Mouse (Mus musculus): Measurements from ENCODE around the gene Tapt1. TPM values are rescaled to one million over a fixed set of nuclear protein-coding genes. Genes with fewer than 3 reads are reported as not detected.
"Not testable (repeated sequence)": the region's sequence is repeated elsewhere in the genome, so short reads cannot be mapped to it uniquely, and the experiment has no call there.

Tapt1 gene
- total RNA-seq, 2 experiments from 2014 or later, result 44.8 to 53.0 TPM

DNA sequence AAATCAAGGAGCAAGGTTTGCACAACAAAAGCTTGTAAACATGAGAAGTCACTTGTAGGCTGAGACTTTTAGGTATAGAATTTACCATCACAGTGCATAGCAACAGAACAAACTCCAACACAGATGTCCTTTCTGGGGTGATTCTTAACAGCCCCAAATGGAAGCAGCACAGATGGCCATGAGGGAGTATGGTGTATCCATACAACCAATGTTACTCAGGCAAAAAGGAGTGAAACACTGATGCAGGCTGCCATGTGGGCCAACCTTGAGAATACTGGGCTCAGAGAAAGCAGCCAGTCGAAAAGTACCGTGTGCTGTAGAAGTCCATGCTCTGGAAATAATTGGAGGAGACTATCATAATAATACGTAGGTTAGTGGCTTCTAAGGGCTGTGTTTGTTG, 68.0 kb downstream of the Tapt1 start:
- no peak for DNase-seq (ENCODE audit: low spot score in 2 of 2)

DNA sequence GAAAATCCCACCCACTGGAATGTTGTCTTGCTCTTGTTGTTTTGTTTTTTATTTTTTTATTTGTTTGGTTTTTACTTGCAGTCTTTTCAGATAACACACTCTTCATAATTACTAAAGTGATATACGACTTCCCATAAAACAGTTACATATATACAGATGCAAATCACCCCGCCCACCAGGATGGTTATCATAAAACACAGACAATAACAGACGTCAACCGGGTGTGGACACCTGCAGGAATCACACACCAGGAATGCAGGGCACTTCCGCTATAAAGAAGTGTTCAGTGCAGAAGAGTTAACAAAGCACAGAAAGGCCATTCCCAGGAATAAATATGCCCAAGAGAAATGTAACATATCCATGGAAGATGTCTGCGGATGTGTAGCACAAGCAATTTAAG, 68.7 kb downstream of the Tapt1 start:
- intact Hi-C loops (cut with DNase I), result no loop called here
- no peak for DNase-seq (ENCODE audit: low spot score in 2 of 2)

More for the DNA sequence above, 68.0 kb downstream of the Tapt1 start:
- intact Hi-C loops (cut with DNase I), result no loop called here

- DNase-seq (ENCODE audit: low spot score in 2 of 2), result no peak
- intact Hi-C loops (cut with DNase I), result no loop called here
Measured at GRCm38 (mm10) chr5:44153050-44153449, 73.4 kb downstream of the Tapt1 start.

DNA sequence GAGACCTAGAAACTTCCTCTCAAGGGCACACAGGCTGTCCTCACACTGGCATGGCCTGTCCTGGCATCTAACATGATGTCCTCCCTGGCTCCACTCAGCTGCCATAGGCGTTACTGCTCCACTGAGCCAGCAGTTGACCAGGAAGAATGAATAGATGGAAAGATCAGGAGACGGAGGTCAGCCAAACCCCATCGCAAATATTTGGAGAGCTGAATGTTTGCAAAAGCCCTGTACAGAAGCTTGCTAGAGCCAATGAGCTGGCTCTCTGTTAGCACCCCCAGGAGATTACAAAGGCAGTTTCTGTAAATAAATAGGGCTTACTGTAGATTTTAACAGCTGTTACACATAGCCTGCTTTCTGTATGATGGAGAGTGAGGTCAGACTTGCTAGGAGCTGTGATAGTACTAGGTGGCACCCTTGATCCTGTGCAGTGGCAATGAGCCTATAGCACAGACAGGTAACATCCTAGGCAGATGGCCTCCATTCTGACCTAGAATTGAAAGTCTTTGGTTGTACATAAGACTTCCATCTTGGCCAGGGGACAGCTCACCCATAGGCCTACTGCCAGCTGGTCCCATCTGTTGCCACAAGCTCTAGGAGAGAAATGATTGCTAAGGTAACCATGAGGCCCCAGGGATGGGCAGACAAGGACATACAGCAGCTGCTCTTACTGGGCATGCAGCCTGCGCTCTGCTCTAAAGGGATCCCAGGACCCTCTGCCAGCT, 74.9 kb downstream of the Tapt1 start:
- intact Hi-C loops (cut with DNase I), result no loop called here
- DNase-seq (ENCODE audit: low spot score in 2 of 2), result peak; percentile 22 to 46

GRCm38 (mm10) chr5:44147732-44148131, 78.7 kb downstream of the Tapt1 start:
- intact Hi-C loops (cut with DNase I), result no loop called here
- DNase-seq (ENCODE audit: low spot score in 2 of 2), result peak in 1 of 2 experiments; percentile 12

GRCm38 (mm10) chr5:44146437-44147332, 79.7 kb downstream of the Tapt1 start:
- DNase-seq (ENCODE audit: low spot score in 2 of 2), result no peak
- intact Hi-C loops (cut with DNase I), result no loop called here

GRCm38 (mm10) chr5:44143467-44144235, 82.8 kb downstream of the Tapt1 start:
- intact Hi-C loops (cut with DNase I), result no loop called here
- no peak for DNase-seq (ENCODE audit: low spot score in 2 of 2)

GRCm38 (mm10) chr5:44127487-44127886, 98.9 kb downstream of the Tapt1 start:
- DNase-seq (ENCODE audit: low spot score in 2 of 2), result no peak
- intact Hi-C loops (cut with DNase I), result no loop called here

DNA sequence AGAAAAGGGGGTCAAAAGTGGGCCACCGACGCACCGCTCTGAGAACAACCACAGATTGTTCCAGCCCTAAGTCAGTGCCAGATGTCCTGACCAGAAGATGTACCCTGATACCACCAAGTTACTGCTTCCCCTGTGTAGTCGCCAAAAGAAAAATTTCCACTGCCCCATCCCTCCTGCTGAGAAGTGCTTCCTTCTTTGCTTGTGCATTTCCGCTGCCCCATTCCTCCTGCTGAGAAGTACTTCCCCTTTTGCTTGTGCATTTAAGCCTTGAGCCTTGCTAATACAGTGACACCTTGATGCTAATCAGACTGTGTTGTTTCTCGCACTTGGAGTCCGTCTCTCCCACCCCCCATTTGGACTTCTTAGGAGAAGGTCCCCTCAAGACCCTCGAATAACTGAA, 99.9 kb downstream of the Tapt1 start:
- DNase-seq (ENCODE audit: low spot score in 2 of 2); intact Hi-C loops (cut with DNase I): not testable (repeated sequence)

Other genes starting within 250 kb of the Tapt1 start
- 1 to 10 TPM; 2.2 to 3.8 TPM for gene Fgfbp1, start 244.8 kb downstream of the Tapt1 start, total RNA-seq (2021)
- 10 to 100 TPM; 23.6 to 24.2 TPM for gene Prom1, start 124.6 kb downstream of the Tapt1 start, total RNA-seq (2021)

All from left cerebral cortex, postnatal 36 days (tissue).